ENCODE assay signal across 16 mouse cellular contexts in the genomic region with DNA sequence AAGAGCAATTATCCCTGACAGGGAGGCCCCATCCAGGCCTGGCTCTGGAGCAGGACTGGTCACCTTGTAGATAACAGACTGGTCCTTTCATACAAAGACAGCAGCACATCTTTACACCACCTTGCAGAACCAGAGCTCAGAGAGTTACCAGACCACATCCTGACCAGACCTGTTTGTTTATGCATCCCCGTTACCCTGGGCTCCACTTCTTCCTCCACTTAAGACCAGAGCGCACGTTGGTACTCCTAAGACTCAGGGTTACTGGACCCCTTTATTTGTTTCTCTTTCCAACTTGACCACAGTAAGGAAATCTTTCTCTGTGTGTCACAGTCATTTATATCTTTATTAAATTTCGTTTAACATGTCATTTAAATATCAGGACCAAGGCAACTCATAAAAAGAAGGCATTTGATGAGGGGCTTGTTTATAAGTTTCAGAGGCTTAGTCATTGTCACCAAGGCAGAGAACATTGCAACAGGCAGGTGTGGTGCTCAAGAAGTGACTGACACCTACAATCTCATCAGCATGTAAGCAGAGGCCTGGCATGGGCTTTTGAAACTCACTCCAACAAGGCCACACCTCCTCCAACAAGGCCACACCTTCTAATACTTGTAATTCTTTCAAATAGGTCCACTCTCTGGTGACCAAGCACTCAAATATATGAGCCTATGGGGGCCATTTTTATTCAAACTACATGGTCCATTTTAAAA.
DNase-seq lines count a peak whose midpoint lies in the region; ATAC-seq and TF ChIP-seq lines count a peak whose summit lies in the region.
"Had no signal": no experiment of that assay in that cellular context is flagged by ENCODE, and none has a peak within 500 bp of the region (broad histone marks: within the 10 kb centered on the region; RNA-seq: fewer than 3 reads in every experiment).

No protein-coding gene starts in this region.

- TF ChIP-seq POLR2A in ES-Bruce4 (IDR thresholded peaks at IDR 0.05; ENCODE audit: insufficient read depth, low read length), result no peak

- H3K9me3 ChIP-seq in midbrain, postnatal 0 days (ENCODE audit: low read length), result no peaks in the 10 kb centered on the region
- H3K9me3 ChIP-seq in midbrain, embryonic 10.5 days (replicated peaks), result no peaks in the 10 kb centered on the region
- no peaks in the 10 kb centered on the region for H3K9me3 ChIP-seq in ES-Bruce4 (replicated peaks; ENCODE audit: control insufficient read depth, insufficient read depth, low read length, poor library complexity, severe bottlenecking)
- H3K9me3 ChIP-seq in liver, embryonic 14.5 days (ENCODE audit: control insufficient read depth, low read length), result no peaks in the 10 kb centered on the region
- H3K9me3 ChIP-seq in hindbrain, embryonic 16.5 days (ENCODE audit: control insufficient read depth, low read length), result no peaks in the 10 kb centered on the region
- H3K9me3 ChIP-seq: heart, embryonic 12.5 days; limb, embryonic 10.5 days; neural tube, embryonic 13.5 days had no signal

- no peaks in the 10 kb centered on the region for H3K27me3 ChIP-seq in midbrain, postnatal 0 days (ENCODE audit: insufficient read depth, low read length)
- H3K27me3 ChIP-seq in midbrain, embryonic 10.5 days (ENCODE audit: low read depth, poor library complexity, severe bottlenecking), result no peaks in the 10 kb centered on the region
- H3K27me3 ChIP-seq in ES-Bruce4 (ENCODE audit: control insufficient read depth, insufficient read depth, low read length, poor library complexity, severe bottlenecking), result no peaks in the 10 kb centered on the region
- H3K27me3 ChIP-seq in liver, embryonic 14.5 days (ENCODE audit: control insufficient read depth, insufficient read depth, low read length), result no peaks in the 10 kb centered on the region
- no peaks in the 10 kb centered on the region for H3K27me3 ChIP-seq in hindbrain, embryonic 16.5 days (replicated peaks; ENCODE audit: control insufficient read depth, insufficient read depth, low read length)
- H3K27me3 ChIP-seq: heart, embryonic 12.5 days; neural tube, embryonic 13.5 days had no signal

- no peak for TF ChIP-seq CTCF in midbrain, postnatal 0 days (IDR thresholded peaks at IDR 0.05)
- TF ChIP-seq CTCF in ES-Bruce4 (IDR thresholded peaks at IDR 0.05; ENCODE audit: low read depth, low read length), result no peak
- no peak for TF ChIP-seq CTCF in liver, embryonic 14.5 days (IDR thresholded peaks at IDR 0.05; ENCODE audit: low read depth)

- TF ChIP-seq EP300 in ES-Bruce4 (IDR thresholded peaks at IDR 0.05; ENCODE audit: insufficient read depth, low read depth, low read length), result no peak
- TF ChIP-seq EP300 in liver, embryonic 14.5 days (IDR thresholded peaks at IDR 0.05; ENCODE audit: low read depth), result no peak

- H3K4me1 ChIP-seq in midbrain, postnatal 0 days (ENCODE audit: insufficient read depth, low read length), result 0 out of 2 replicates have a peak, but pooled peaks cover 6% of the 10 kb centered on the region
- H3K4me1 ChIP-seq in midbrain, embryonic 10.5 days, result peaks cover 50% of the 10 kb centered on the region
- H3K4me1 ChIP-seq in ES-Bruce4 (ENCODE audit: control insufficient read depth, insufficient read depth, low read length), result peaks cover 15% of the 10 kb centered on the region
- peaks cover 55 to 69% of the 10 kb centered on the region in 2 experiments for H3K4me1 ChIP-seq in liver, embryonic 14.5 days (replicated peaks; ENCODE audit: control insufficient read depth in 2 of 2, insufficient read depth in 2 of 2, low read length in 1 of 2)
- no peaks in the 10 kb centered on the region for H3K4me1 ChIP-seq in hindbrain, embryonic 16.5 days (ENCODE audit: control insufficient read depth, insufficient read depth, low read depth, low read length)

- intact Hi-C loops in gastrocnemius, postnatal 36 days (cut with DNase I), result no loop called here

- peak overlapping the region; percentile 19; the same call in 1 of the 2 replicates for H3K27ac ChIP-seq in midbrain, postnatal 0 days (ENCODE audit: low read depth, low read length)
- H3K27ac ChIP-seq in midbrain, embryonic 10.5 days (replicated peaks), result no peak overlapping the region
- peak overlapping the region; percentile 51 for H3K27ac ChIP-seq in ES-Bruce4 (ENCODE audit: insufficient read depth, low read length)
- no peak overlapping the region for H3K27ac ChIP-seq in liver, embryonic 14.5 days
- H3K27ac ChIP-seq in hindbrain, embryonic 16.5 days (ENCODE audit: low read depth, low read length), result no peak overlapping the region
- H3K27ac ChIP-seq: hindbrain, embryonic 14.5 days; limb, embryonic 10.5 days; neural tube, embryonic 13.5 days had no signal

- peaks cover 4% of the 10 kb centered on the region; the same call in 1 of the 2 replicates for H3K36me3 ChIP-seq in midbrain, postnatal 0 days (ENCODE audit: insufficient read depth, low read length)
- H3K36me3 ChIP-seq in midbrain, embryonic 10.5 days, result no peaks in the 10 kb centered on the region
- H3K36me3 ChIP-seq in ES-Bruce4 (ENCODE audit: control insufficient read depth, insufficient read depth, low read length, poor library complexity, severe bottlenecking), result no peaks in the 10 kb centered on the region
- H3K36me3 ChIP-seq in liver, embryonic 14.5 days (replicated peaks; ENCODE audit: control insufficient read depth, insufficient read depth, low read depth), result no peaks in the 10 kb centered on the region
- H3K36me3 ChIP-seq in hindbrain, embryonic 16.5 days (ENCODE audit: control insufficient read depth, insufficient read depth, low read length), result no peaks in the 10 kb centered on the region
- H3K36me3 ChIP-seq: limb, embryonic 10.5 days; neural tube, embryonic 13.5 days had no signal

- no peak for DNase-seq in midbrain, postnatal 0 days (ENCODE audit: low spot score)
- DNase-seq in midbrain, embryonic 10.5 days (ENCODE audit: low spot score), result no peak
- no peak for DNase-seq in liver, embryonic 14.5 days (ENCODE audit: low read depth in 3 of 3, low spot score in 3 of 3)
- no peak for DNase-seq in gastrocnemius, postnatal 36 days
- no peak for DNase-seq in kidney, postnatal 25 days
- DNase-seq: adrenal gland, postnatal 14 days; cerebellum, postnatal 10 days; retina, postnatal 1 day; thymus, adult 18-20 months had no signal

- H3K4me3 ChIP-seq in midbrain, postnatal 0 days (ENCODE audit: low read depth, low read length), result no peak overlapping the region
- no peak overlapping the region for H3K4me3 ChIP-seq in midbrain, embryonic 10.5 days
- H3K4me3 ChIP-seq in ES-Bruce4 (ENCODE audit: low read depth, low read length), result no peak overlapping the region
- H3K4me3 ChIP-seq in liver, embryonic 14.5 days (ENCODE audit: insufficient read depth in 1 of 2, low read depth in 2 of 2, low read length in 2 of 2), result no peak overlapping the region
- no peak overlapping the region for H3K4me3 ChIP-seq in hindbrain, embryonic 16.5 days (ENCODE audit: low read length)
- H3K4me3 ChIP-seq: heart, embryonic 12.5 days; limb, embryonic 10.5 days; neural tube, embryonic 13.5 days had no signal

- ATAC-seq in midbrain, postnatal 0 days (ENCODE audit: low FRiP score), result no peak
- 0 out of 2 replicates have a peak, but pooled peaks have one; percentile 29 for ATAC-seq in liver, embryonic 14.5 days (ENCODE audit: insufficient read depth)
- no peak for ATAC-seq in hindbrain, embryonic 16.5 days

- H3K9ac ChIP-seq in midbrain, postnatal 0 days (replicated peaks; ENCODE audit: low read length, poor library complexity, severe bottlenecking), result no peak overlapping the region
- H3K9ac ChIP-seq in ES-Bruce4 (ENCODE audit: low read depth, poor library complexity, severe bottlenecking), result no peak overlapping the region
- no peak overlapping the region for H3K9ac ChIP-seq in liver, embryonic 14.5 days (replicated peaks)
- H3K9ac ChIP-seq in hindbrain, embryonic 16.5 days (ENCODE audit: low read depth, low read length), result no peak overlapping the region
- H3K9ac ChIP-seq: heart, embryonic 12.5 days; hindbrain, embryonic 14.5 days; neural tube, embryonic 13.5 days had no signal

- 74% methylated on average over 4 of the region's 4 CpGs for WGBS in midbrain, postnatal 0 days
- WGBS in midbrain, embryonic 10.5 days, result 72% methylated on average over 4 of the region's 4 CpGs
- 67% methylated on average over 4 of the region's 4 CpGs for WGBS in liver, embryonic 14.5 days (ENCODE audit: insufficient replicate concordance)
- WGBS in hindbrain, embryonic 16.5 days, result 80% methylated on average over 4 of the region's 4 CpGs

- H3K4me2 ChIP-seq in midbrain, postnatal 0 days (ENCODE audit: low read depth, low read length, poor library complexity, severe bottlenecking), result no peak overlapping the region
- H3K4me2 ChIP-seq in liver, embryonic 14.5 days (ENCODE audit: low read depth), result no peak overlapping the region
- H3K4me2 ChIP-seq in hindbrain, embryonic 16.5 days (ENCODE audit: low read length), result no peak overlapping the region
- H3K4me2 ChIP-seq: heart, embryonic 12.5 days; hindbrain, embryonic 14.5 days; midbrain, embryonic 11.5 days; neural tube, embryonic 13.5 days had no signal

Comparison
In these comparisons a context has a peak if more than half of its experiments do, and no peak if none do; other contexts are left out.
1. H3K27ac ChIP-seq: peak in midbrain, postnatal 0 days (single experiment) and ES-Bruce4 (single experiment); none in midbrain, embryonic 10.5 days (single experiment), liver, embryonic 14.5 days (single experiment) and hindbrain, embryonic 16.5 days (single experiment).